Mouse (Mus musculus): ENCODE measurements around the gene Golga4.

- TF ChIP-seq POLR2A (IDR thresholded peaks at IDR 0.05; ENCODE audit: insufficient read depth, low read depth, low read length) (no peak), CTCF (IDR thresholded peaks at IDR 0.05; ENCODE audit: insufficient read depth, low read depth, low read length) (no peak)
Observed at GRCm38 (mm10) chr9:118596767-118597166, 90.7 kb downstream of the Golga4 start.

Data from olfactory bulb, adult 2 months (tissue).